Mouse (Mus musculus) limb, embryonic 13.5 days (tissue): Measurements from ENCODE around the gene Apol7a. TPM values are rescaled to one million over a fixed set of nuclear protein-coding genes. Genes with fewer than 3 reads are reported as not detected.

ENCODE experiments used
- ATAC-seq: fragments of 200-750 bp; cut with Nextera tagmentation; 2 replicates; pipeline ENCODE4 v1.8.0; 2017; ENCODE audit warnings: low read depth, moderate number of reproducible peaks, moderate TSS enrichment; ENCODE audit not compliant: low FRiP score
- H3K27ac ChIP-seq: fragments of 300-500 bp; sonication (generic); 2 replicates; pipeline ENCODE4 v1.5.1; 2015; ENCODE audit warnings: inconsistent platforms, mild to moderate bottlenecking, moderate library complexity
- H3K27me3 ChIP-seq: fragments of 300-500 bp; sonication (generic); 2 replicates; pipeline ENCODE4 v1.6.1; 2015; ENCODE audit warnings: mild to moderate bottlenecking, inconsistent platforms
- H3K36me3 ChIP-seq: fragments of 300-500 bp; sonication (generic); 2 replicates; pipeline ENCODE4 v1.6.1; 2015; ENCODE audit warnings: inconsistent platforms, mild to moderate bottlenecking, moderate library complexity
- H3K4me1 ChIP-seq: fragments of 300-500 bp; sonication (generic); 2 replicates; pipeline ENCODE4 v1.6.1; 2015; ENCODE audit warnings: inconsistent platforms
- H3K4me2 ChIP-seq: fragments of 300-500 bp; sonication (generic); replicated peaks from 2 replicates; pipeline ENCODE4 v1.6.1; 2015; ENCODE audit warnings: inconsistent platforms, mild to moderate bottlenecking, moderate library complexity
- H3K4me3 ChIP-seq: fragments of 300-500 bp; sonication (generic); 2 replicates; pipeline ENCODE4 v1.5.1; 2015; ENCODE audit warnings: moderate library complexity, mild to moderate bottlenecking, inconsistent platforms
- H3K9ac ChIP-seq: fragments of 300-500 bp; sonication (generic); 2 replicates; pipeline ENCODE4 v1.6.1; 2015; ENCODE audit warnings: mild to moderate bottlenecking, inconsistent platforms
- H3K9me3 ChIP-seq: fragments of 300-500 bp; sonication (generic); 2 replicates; pipeline ENCODE4 v1.6.1; 2016; ENCODE audit warnings: inconsistent platforms
- WGBS: fragments of 180-500 bp; shearing (Covaris S2); methylation state at CpG from one replicate; pipeline ENCODE4 v1.1.7; 2015; 5-methylcytosine and 5-hydroxymethylcytosine counted together
- polyA plus RNA-seq: library from polyadenylated mRNA; unstranded; fragments of >200 nt; fragmentation: Nextera tagmentation; extraction: Ambion mirVana; gene quantifications from 2 replicates; pipeline ENCODE4 v1.2.1, GENCODE M21; 2015

The Apol7a gene
- polyA plus RNA-seq, 1 experiment from 2014 or later: not detected

- no peaks in the 10 kb centered on the region for H3K36me3 ChIP-seq
- no peaks in the 10 kb centered on the region for H3K27me3 ChIP-seq
- no peak overlapping the region for H3K9ac ChIP-seq
- H3K4me3 ChIP-seq: no peak overlapping the region
- no peaks in the 10 kb centered on the region for H3K9me3 ChIP-seq
- peaks cover 35% of the 10 kb centered on the region for H3K4me1 ChIP-seq
- WGBS: 81% methylated on average over 12 of the region's 12 CpGs
- no peak for ATAC-seq
- peak overlapping the region; percentile 54; the same call in 1 of the 2 replicates for H3K4me2 ChIP-seq
- no peak overlapping the region for H3K27ac ChIP-seq
Observed at GRCm38 (mm10) chr15:77368818-77369320, 30.0 kb downstream of the Apol7a start.

GRCm38 (mm10) chr15:77368148-77368547, 30.8 kb downstream of the Apol7a start:
- H3K36me3 ChIP-seq: no peaks in the 10 kb centered on the region
- peaks cover 42% of the 10 kb centered on the region for H3K4me1 ChIP-seq
- H3K27ac ChIP-seq: peak overlapping the region; percentile 97
- H3K9ac ChIP-seq: peak overlapping the region; percentile 58
- peak overlapping the region; percentile 54 for H3K4me2 ChIP-seq
- H3K9me3 ChIP-seq: no peaks in the 10 kb centered on the region
- under 1% methylated on average over 13 of the region's 13 CpGs for WGBS
- H3K27me3 ChIP-seq: no peaks in the 10 kb centered on the region
- peak overlapping the region; percentile 22 for H3K4me3 ChIP-seq
- ATAC-seq: peak; percentile 62

- H3K9me3 ChIP-seq: no peaks in the 10 kb centered on the region
- no peak overlapping the region for H3K9ac ChIP-seq
- H3K4me1 ChIP-seq: peaks cover 49% of the 10 kb centered on the region
- peak overlapping the region; percentile 69; the same call in 1 of the 2 replicates for H3K4me2 ChIP-seq
- WGBS: 36% methylated on average over 8 of the region's 8 CpGs
- no peaks in the 10 kb centered on the region for H3K27me3 ChIP-seq
- no peak for ATAC-seq
- no peak overlapping the region for H3K4me3 ChIP-seq
- peak overlapping the region; percentile 97 for H3K27ac ChIP-seq
- H3K36me3 ChIP-seq: no peaks in the 10 kb centered on the region
Observed at GRCm38 (mm10) chr15:77367504-77367903, 31.4 kb downstream of the Apol7a start.

GRCm38 (mm10) chr15:77366706-77367484, 32.0 kb downstream of the Apol7a start:
- peak; percentile 71 for ATAC-seq
- Histone ChIP-seq H3K4me2 (peak overlapping the region; percentile 69), H3K27me3 (no peaks in the 10 kb centered on the region), H3K27ac (peak overlapping the region; percentile 97), H3K9ac (peak overlapping the region; percentile 70), H3K4me3 (peak overlapping the region; percentile 33), H3K9me3 (no peaks in the 10 kb centered on the region), H3K36me3 (no peaks in the 10 kb centered on the region), H3K4me1 (peaks cover 52% of the 10 kb centered on the region)
- 1% methylated on average over 26 of the region's 26 CpGs for WGBS

- no peaks in the 10 kb centered on the region for H3K27me3 ChIP-seq
- peaks cover 52% of the 10 kb centered on the region for H3K4me1 ChIP-seq
- no peaks in the 10 kb centered on the region for H3K36me3 ChIP-seq
- H3K4me3 ChIP-seq: peak overlapping the region; percentile 33; the same call in 1 of the 2 replicates
- no peak for ATAC-seq
- no peaks in the 10 kb centered on the region for H3K9me3 ChIP-seq
- H3K27ac ChIP-seq: peak overlapping the region; percentile 97
- 40% methylated on average over 9 of the region's 9 CpGs for whole genome bisulfite sequencing
- peak overlapping the region; percentile 35; the same call in 1 of the 2 replicates for H3K9ac ChIP-seq
- peak overlapping the region; percentile 69 for H3K4me2 ChIP-seq
Observed at GRCm38 (mm10) chr15:77365700-77366570, 33.0 kb downstream of the Apol7a start.

GRCm38 (mm10) chr15:77364026-77364425, 34.9 kb downstream of the Apol7a start:
- no peak for ATAC-seq
- Histone ChIP-seq H3K36me3 (no peaks in the 10 kb centered on the region), H3K4me2 (no peak overlapping the region), H3K27me3 (no peaks in the 10 kb centered on the region), H3K9me3 (no peaks in the 10 kb centered on the region), H3K9ac (no peak overlapping the region), H3K4me1 (peaks cover 57% of the 10 kb centered on the region), H3K27ac (peak overlapping the region; percentile 34; the same call in 1 of the 2 replicates), H3K4me3 (no peak overlapping the region)
- WGBS: 72% methylated on average over 3 of the region's 3 CpGs

- no peak overlapping the region for H3K4me3 ChIP-seq
- H3K9ac ChIP-seq: no peak overlapping the region
- no peaks in the 10 kb centered on the region for H3K36me3 ChIP-seq
- H3K9me3 ChIP-seq: no peaks in the 10 kb centered on the region
- no peak overlapping the region for H3K4me2 ChIP-seq
- H3K4me1 ChIP-seq: peaks cover 57% of the 10 kb centered on the region
- 45% methylated on average over 6 of the region's 6 CpGs for WGBS
- peak overlapping the region; percentile 34; the same call in 1 of the 2 replicates for H3K27ac ChIP-seq
- ATAC-seq: no peak
- no peaks in the 10 kb centered on the region for H3K27me3 ChIP-seq
Observed at GRCm38 (mm10) chr15:77363578-77363977, 35.3 kb downstream of the Apol7a start.

- Histone ChIP-seq H3K27ac (no peak overlapping the region), H3K4me1 (peaks cover 54% of the 10 kb centered on the region), H3K36me3 (no peaks in the 10 kb centered on the region), H3K9ac (no peak overlapping the region), H3K9me3 (no peaks in the 10 kb centered on the region), H3K27me3 (no peaks in the 10 kb centered on the region), H3K4me2 (no peak overlapping the region), H3K4me3 (no peak overlapping the region)
- no peak for ATAC-seq
- WGBS: 16% methylated on average over 5 of the region's 5 CpGs
Observed at GRCm38 (mm10) chr15:77362952-77363351, 36.0 kb downstream of the Apol7a start.

GRCm38 (mm10) chr15:77359905-77360304, 39.0 kb downstream of the Apol7a start:
- H3K9ac ChIP-seq: no peak overlapping the region; the same call in 1 of the 2 replicates
- ATAC-seq: no peak
- no peak overlapping the region for H3K27ac ChIP-seq
- no peak overlapping the region for H3K4me3 ChIP-seq
- no peaks in the 10 kb centered on the region for H3K9me3 ChIP-seq
- H3K27me3 ChIP-seq: no peaks in the 10 kb centered on the region
- H3K4me1 ChIP-seq: peaks cover 43% of the 10 kb centered on the region
- 90% methylated on average over 8 of the region's 8 CpGs for WGBS
- H3K36me3 ChIP-seq: no peaks in the 10 kb centered on the region
- H3K4me2 ChIP-seq: no peak overlapping the region

- H3K4me2 ChIP-seq: peak overlapping the region; percentile 57
- no peaks in the 10 kb centered on the region for H3K9me3 ChIP-seq
- 63% methylated on average over 9 of the region's 9 CpGs for WGBS
- H3K4me3 ChIP-seq: no peak overlapping the region
- H3K4me1 ChIP-seq: peaks cover 46% of the 10 kb centered on the region
- no peaks in the 10 kb centered on the region for H3K36me3 ChIP-seq
- no peak for ATAC-seq
- H3K27ac ChIP-seq: no peak overlapping the region; the same call in 1 of the 2 replicates
- H3K27me3 ChIP-seq: no peaks in the 10 kb centered on the region
- peak overlapping the region; percentile 69 for H3K9ac ChIP-seq
Observed at GRCm38 (mm10) chr15:77359486-77359885, 39.4 kb downstream of the Apol7a start.

GRCm38 (mm10) chr15:77359084-77359483, 39.8 kb downstream of the Apol7a start:
- no peaks in the 10 kb centered on the region for H3K9me3 ChIP-seq
- no peak overlapping the region; the same call in 1 of the 2 replicates for H3K27ac ChIP-seq
- peak overlapping the region; percentile 69 for H3K9ac ChIP-seq
- WGBS: 34% methylated on average over 6 of the region's 6 CpGs
- H3K4me3 ChIP-seq: peak overlapping the region; percentile 32
- no peak; the same call in 1 of the 2 replicates for ATAC-seq
- H3K4me1 ChIP-seq: peaks cover 47% of the 10 kb centered on the region
- H3K4me2 ChIP-seq: peak overlapping the region; percentile 57
- no peaks in the 10 kb centered on the region for H3K27me3 ChIP-seq
- H3K36me3 ChIP-seq: no peaks in the 10 kb centered on the region
